Mouse (Mus musculus): ENCODE data around the gene Nckap1.

- TF ChIP-seq CTCF (IDR thresholded peaks at IDR 0.05; ENCODE audit: control insufficient read depth, insufficient read depth, insufficient read length) = no peak
- no peak for TF ChIP-seq CEBPB (IDR thresholded peaks at IDR 0.05; ENCODE audit: low read depth)
- TF ChIP-seq FOSL1 (IDR thresholded peaks at IDR 0.05; ENCODE audit: insufficient read depth, low read length, poor library complexity, severe bottlenecking) = no peak
- no peak for TF ChIP-seq USF1 (IDR thresholded peaks at IDR 0.05; ENCODE audit: low read depth)
- TF ChIP-seq MAX (IDR thresholded peaks at IDR 0.05) = no peak
- no peak for TF ChIP-seq MYOD1 (IDR thresholded peaks at IDR 0.05; ENCODE audit: control insufficient read depth, insufficient read length, low read depth)
- no peak for TF ChIP-seq MYOG (IDR thresholded peaks at IDR 0.05; ENCODE audit: control insufficient read depth, extremely low read depth, insufficient read length)
Observed at GRCm38 (mm10) chr2:80547901-80548300, 33.3 kb downstream of the Nckap1 start.

Measured in C2C12 (cell line).